Mouse (Mus musculus): ENCODE data around the gene Omg. TPM values are rescaled to one million over a fixed set of nuclear protein-coding genes. Genes with fewer than 3 reads are reported as not detected.
A peak's percentile ranks its signal among the peaks of the same experiment; 100 is the strongest.

Omg gene
- 0.06 and 0.08 TPM in 2 replicates for polyA plus RNA-seq (2015; fragmentation: Nextera tagmentation; extraction: Ambion mirVana)

DNA sequence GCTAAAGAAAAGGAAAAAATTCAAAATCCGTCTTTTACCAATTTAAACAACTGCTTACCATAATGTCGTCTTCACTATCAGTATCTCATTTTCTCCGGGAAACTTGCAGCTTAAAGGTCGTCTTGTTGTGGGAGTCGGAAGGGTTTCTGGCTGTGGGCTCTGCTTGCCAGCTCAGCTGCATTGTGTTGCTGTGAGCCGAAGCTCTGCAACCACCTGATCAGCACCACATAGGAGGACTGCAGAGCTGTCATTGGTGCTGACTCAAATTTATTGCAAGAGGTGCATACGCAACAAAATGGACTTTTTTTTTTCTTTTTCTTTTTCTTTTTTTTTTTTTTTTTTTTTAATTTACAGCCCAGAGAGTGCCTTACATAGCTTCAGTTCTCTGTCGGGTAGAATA is at the start of gene Omg:
Omg (minus strand) TSS at position 240 of the 400 bp plus-strand sequence.
- no peak for ATAC-seq (replicated peaks; ENCODE audit: extremely low read depth, insufficient read depth, low FRiP score)
- Histone ChIP-seq H3K4me3 (ENCODE audit: low read length) (no peak within 1 kb of the TSS), H3K4me1 (ENCODE audit: control insufficient read depth, insufficient read depth, low read length) (no peaks in the 10 kb centered on the region), H3K27ac (ENCODE audit: low read length) (no peak within 1 kb of the TSS), H3K36me3 (ENCODE audit: control insufficient read depth, insufficient read depth) (no peaks in the 10 kb centered on the region), H3K4me2 (ENCODE audit: low read depth, low read length) (no peak within 1 kb of the TSS), H3K9ac (ENCODE audit: low read length) (no peak within 1 kb of the TSS), H3K27me3 (ENCODE audit: control insufficient read depth, insufficient read depth, low read length) (no peaks in the 10 kb centered on the region), H3K9me3 (replicated peaks; ENCODE audit: control insufficient read depth, low read length) (no peaks in the 10 kb centered on the region)
- WGBS = 55% methylated on average over 8 of the region's 8 CpGs

DNA sequence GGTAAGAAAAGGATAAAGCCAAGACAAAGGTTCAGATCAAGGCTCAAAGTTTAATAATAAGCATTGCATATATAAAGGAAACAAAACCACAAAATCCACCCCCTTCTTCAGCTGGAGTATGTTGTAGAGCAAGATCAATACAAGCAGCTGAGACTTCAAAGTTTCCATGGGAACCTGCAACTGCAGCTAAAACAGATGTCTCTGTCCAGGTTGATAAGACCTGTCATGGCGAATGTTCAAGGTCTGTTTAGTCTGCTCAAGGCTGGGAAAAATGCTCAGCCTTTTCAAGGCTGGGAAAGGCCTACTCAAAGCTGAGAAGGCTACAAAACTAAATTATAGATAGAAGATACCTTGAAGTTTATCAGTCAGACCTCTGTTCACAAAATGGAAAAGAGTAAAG is 48.7 kb upstream of the Omg start:
- no peak for ATAC-seq (replicated peaks; ENCODE audit: extremely low read depth, insufficient read depth, low FRiP score)
- Histone ChIP-seq H3K4me1 (ENCODE audit: control insufficient read depth, insufficient read depth, low read length) (no peaks in the 10 kb centered on the region), H3K27ac (ENCODE audit: low read length) (no peak overlapping the region), H3K27me3 (ENCODE audit: control insufficient read depth, insufficient read depth, low read length) (no peaks in the 10 kb centered on the region), H3K9ac (ENCODE audit: low read length) (no peak overlapping the region), H3K9me3 (replicated peaks; ENCODE audit: control insufficient read depth, low read length) (no peaks in the 10 kb centered on the region), H3K4me3 (ENCODE audit: low read length) (no peak overlapping the region), H3K36me3 (ENCODE audit: control insufficient read depth, insufficient read depth) (peaks cover 35% of the 10 kb centered on the region), H3K4me2 (ENCODE audit: low read depth, low read length) (no peak overlapping the region)
- 57% methylated on average over 1 of the region's 1 CpGs for WGBS

DNA sequence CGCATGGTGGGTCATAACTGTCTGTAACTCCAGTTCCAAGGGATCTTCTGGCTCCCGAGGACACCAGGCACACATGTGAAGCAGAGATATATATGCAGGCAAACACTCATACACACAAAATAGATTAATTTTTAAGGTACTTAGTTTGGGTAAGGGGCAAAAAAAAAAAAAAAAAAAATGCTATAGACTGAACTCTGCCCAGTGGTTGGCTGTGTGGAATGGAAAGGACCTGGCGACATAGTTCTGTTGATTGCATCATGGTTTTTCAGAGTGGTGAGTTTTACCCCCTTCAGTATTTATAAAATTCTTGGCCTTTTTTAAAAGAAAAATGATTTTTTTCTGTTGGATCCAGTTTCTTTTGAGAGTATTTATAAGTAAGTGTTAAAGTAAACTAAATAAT is 32.4 kb upstream of the Omg start:
- peaks cover 21% of the 10 kb centered on the region for H3K4me1 ChIP-seq (ENCODE audit: control insufficient read depth, insufficient read depth, low read length)
- 91% methylated on average over 3 of the region's 3 CpGs for WGBS
- H3K9ac ChIP-seq (ENCODE audit: low read length) = no peak overlapping the region
- no peaks in the 10 kb centered on the region for H3K27me3 ChIP-seq (ENCODE audit: control insufficient read depth, insufficient read depth, low read length)
- no peaks in the 10 kb centered on the region; the same call in 1 of the 2 replicates for H3K36me3 ChIP-seq (ENCODE audit: control insufficient read depth, insufficient read depth)
- H3K4me3 ChIP-seq (ENCODE audit: low read length) = no peak overlapping the region
- no peak overlapping the region for H3K27ac ChIP-seq (ENCODE audit: low read length)
- H3K9me3 ChIP-seq (replicated peaks; ENCODE audit: control insufficient read depth, low read length) = no peaks in the 10 kb centered on the region
- no peak for ATAC-seq (replicated peaks; ENCODE audit: extremely low read depth, insufficient read depth, low FRiP score)
- no peak overlapping the region for H3K4me2 ChIP-seq (ENCODE audit: low read depth, low read length)

DNA sequence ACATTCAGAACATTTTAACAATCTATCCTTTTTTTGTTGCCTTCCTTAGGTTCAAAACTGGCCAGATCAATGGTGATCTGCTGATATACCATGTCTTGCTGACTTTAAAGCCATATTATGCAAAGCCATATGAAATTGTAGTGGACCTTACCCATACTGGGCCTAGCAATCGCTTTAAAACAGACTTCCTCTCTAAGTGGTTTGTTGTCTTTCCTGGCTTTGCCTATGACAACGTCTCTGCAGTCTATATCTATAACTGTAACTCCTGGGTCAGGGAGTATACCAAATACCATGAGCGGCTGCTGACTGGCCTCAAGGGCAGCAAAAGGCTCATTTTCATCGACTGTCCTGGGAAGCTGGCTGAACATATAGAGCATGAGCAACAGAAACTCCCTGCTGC is 31.7 kb upstream of the Omg start:
- Histone ChIP-seq H3K9ac (ENCODE audit: low read length) (no peak overlapping the region), H3K4me1 (ENCODE audit: control insufficient read depth, insufficient read depth, low read length) (peaks cover 21% of the 10 kb centered on the region), H3K4me2 (ENCODE audit: low read depth, low read length) (no peak overlapping the region), H3K9me3 (replicated peaks; ENCODE audit: control insufficient read depth, low read length) (no peaks in the 10 kb centered on the region), H3K27ac (ENCODE audit: low read length) (no peak overlapping the region), H3K27me3 (ENCODE audit: control insufficient read depth, insufficient read depth, low read length) (no peaks in the 10 kb centered on the region), H3K36me3 (ENCODE audit: control insufficient read depth, insufficient read depth) (no peaks in the 10 kb centered on the region; the same call in 1 of the 2 replicates), H3K4me3 (ENCODE audit: low read length) (no peak overlapping the region)
- no peak for ATAC-seq (replicated peaks; ENCODE audit: extremely low read depth, insufficient read depth, low FRiP score)
- 74% methylated on average over 4 of the region's 4 CpGs for WGBS

DNA sequence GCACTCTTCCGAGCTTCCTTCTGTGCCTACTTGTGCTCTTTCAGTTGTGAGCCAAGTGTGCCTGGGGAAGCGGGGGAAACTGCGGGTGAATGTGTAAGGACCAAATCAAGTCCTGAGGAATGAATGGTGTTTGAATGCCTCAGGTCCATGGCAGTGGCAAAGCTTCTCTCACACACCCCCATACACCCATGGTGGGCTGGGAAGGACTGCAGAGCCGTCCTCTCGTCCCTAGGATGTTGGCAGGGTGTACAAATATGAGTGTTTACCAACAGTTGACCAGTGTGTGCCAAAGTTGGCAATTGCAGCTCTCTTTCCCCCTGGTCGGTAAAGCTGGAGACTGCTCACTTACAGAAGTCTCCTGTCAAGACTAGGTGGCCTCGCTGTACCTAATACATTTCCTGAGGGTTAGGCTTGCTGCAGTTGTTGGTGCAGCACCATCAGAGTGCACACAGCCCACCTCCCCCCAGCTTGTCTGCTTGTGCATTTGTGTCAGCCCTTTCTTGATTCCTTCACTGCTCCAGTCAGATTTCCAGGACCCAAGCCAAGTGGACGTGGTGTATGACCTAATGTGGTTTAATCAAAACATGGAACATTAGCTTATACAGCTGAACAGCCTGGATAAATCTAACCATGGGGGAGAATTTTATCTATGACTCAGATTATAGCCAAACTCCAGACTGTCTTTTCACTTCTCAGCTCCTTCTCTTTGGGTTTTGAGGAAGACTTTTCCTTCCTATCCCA is 30.2 kb upstream of the Omg start:
- Histone ChIP-seq H3K27me3 (ENCODE audit: control insufficient read depth, insufficient read depth, low read length) (no peaks in the 10 kb centered on the region), H3K9ac (ENCODE audit: low read length) (no peak overlapping the region), H3K4me1 (ENCODE audit: control insufficient read depth, insufficient read depth, low read length) (peaks cover 21% of the 10 kb centered on the region), H3K4me3 (ENCODE audit: low read length) (no peak overlapping the region), H3K36me3 (ENCODE audit: control insufficient read depth, insufficient read depth) (no peaks in the 10 kb centered on the region; the same call in 1 of the 2 replicates), H3K9me3 (replicated peaks; ENCODE audit: control insufficient read depth, low read length) (no peaks in the 10 kb centered on the region), H3K4me2 (ENCODE audit: low read depth, low read length) (no peak overlapping the region), H3K27ac (ENCODE audit: low read length) (peak overlapping the region; percentile 32)
- ATAC-seq (replicated peaks; ENCODE audit: extremely low read depth, insufficient read depth, low FRiP score) = 0 out of 2 replicates have a peak, but pooled peaks have one; percentile 29
- WGBS = 63% methylated on average over 8 of the region's 8 CpGs

DNA sequence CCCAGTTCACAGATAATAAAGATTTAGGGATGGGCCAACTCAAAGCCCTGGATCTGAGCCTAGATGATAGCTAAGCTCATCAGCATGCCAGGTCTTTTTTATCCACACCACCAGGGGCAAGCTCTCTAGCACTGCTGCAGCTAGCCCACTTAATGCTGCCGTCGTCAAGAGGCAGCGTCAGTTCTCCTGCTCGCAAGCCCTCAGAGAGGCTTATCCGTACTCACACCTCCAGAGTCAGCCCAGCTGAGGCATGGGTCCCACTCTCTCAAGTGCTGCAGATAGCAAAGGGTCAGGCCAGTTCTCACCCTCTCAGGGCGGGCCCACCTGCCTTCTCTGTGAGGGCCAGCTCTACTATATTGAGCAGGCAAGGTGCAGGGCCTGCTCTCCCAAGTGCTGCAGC is 29.4 kb upstream of the Omg start:
- H3K4me1 ChIP-seq (ENCODE audit: control insufficient read depth, insufficient read depth, low read length) = peaks cover 21% of the 10 kb centered on the region
- H3K9ac ChIP-seq (ENCODE audit: low read length) = no peak overlapping the region
- ATAC-seq (replicated peaks; ENCODE audit: extremely low read depth, insufficient read depth, low FRiP score) = peak; percentile 55
- H3K4me2 ChIP-seq (ENCODE audit: low read depth, low read length) = no peak overlapping the region
- WGBS = 28% methylated on average over 6 of the region's 6 CpGs
- H3K36me3 ChIP-seq (ENCODE audit: control insufficient read depth, insufficient read depth) = no peaks in the 10 kb centered on the region; the same call in none of the 2 replicates
- no peaks in the 10 kb centered on the region for H3K27me3 ChIP-seq (ENCODE audit: control insufficient read depth, insufficient read depth, low read length)
- H3K9me3 ChIP-seq (replicated peaks; ENCODE audit: control insufficient read depth, low read length) = no peaks in the 10 kb centered on the region
- no peak overlapping the region for H3K4me3 ChIP-seq (ENCODE audit: low read length)
- H3K27ac ChIP-seq (ENCODE audit: low read length) = peak overlapping the region; percentile 18; the same call in 1 of the 2 replicates

DNA sequence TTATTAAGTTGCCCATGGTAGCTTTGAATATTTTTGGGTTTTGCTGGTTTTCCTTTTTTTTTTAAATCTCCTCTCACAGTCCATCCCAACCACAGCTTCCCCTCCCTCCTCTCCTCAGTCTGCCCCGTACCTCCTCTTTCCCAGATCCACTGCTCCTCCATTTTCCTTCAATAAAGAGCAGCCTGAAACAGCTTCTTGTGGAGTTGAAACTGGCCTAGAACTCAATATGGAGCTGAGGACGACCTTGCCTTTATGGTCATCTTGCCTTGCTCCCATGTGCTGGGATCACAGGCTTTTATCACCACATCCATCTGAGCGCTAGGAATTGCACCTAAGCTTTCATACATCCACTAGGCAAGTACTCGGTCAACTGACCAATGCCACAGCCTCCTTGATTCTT is 27.6 kb upstream of the Omg start:
- ATAC-seq (replicated peaks; ENCODE audit: extremely low read depth, insufficient read depth, low FRiP score) = no peak
- Histone ChIP-seq H3K4me1 (ENCODE audit: control insufficient read depth, insufficient read depth, low read length) (peaks cover 31% of the 10 kb centered on the region), H3K4me3 (ENCODE audit: low read length) (no peak overlapping the region), H3K9me3 (replicated peaks; ENCODE audit: control insufficient read depth, low read length) (no peaks in the 10 kb centered on the region), H3K4me2 (ENCODE audit: low read depth, low read length) (no peak overlapping the region), H3K9ac (ENCODE audit: low read length) (no peak overlapping the region), H3K27me3 (ENCODE audit: control insufficient read depth, insufficient read depth, low read length) (no peaks in the 10 kb centered on the region), H3K27ac (ENCODE audit: low read length) (no peak overlapping the region), H3K36me3 (ENCODE audit: control insufficient read depth, insufficient read depth) (no peaks in the 10 kb centered on the region; the same call in 1 of the 2 replicates)
- WGBS = 92% methylated on average over 4 of the region's 4 CpGs

DNA sequence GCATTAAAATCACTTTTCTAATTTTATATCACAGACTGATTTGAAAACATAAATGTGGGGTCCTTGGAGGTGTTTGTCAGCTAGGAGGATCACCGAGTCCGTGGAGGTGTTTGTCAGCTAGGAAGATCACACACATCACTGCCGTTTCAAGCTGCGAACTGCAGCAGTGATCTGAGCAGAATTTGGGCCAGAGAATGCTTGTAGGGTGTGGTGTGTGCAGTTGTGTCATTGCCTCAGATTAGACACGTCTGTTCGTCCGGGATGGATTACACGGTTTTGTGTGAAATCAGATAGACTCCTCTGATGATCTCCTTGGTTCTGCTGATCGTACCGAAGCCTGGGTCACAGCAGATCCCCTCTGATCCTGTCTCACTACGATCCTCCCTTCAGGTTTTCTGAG is 26.9 kb upstream of the Omg start:
- Histone ChIP-seq H3K9me3 (replicated peaks; ENCODE audit: control insufficient read depth, low read length) (no peaks in the 10 kb centered on the region), H3K27me3 (ENCODE audit: control insufficient read depth, insufficient read depth, low read length) (no peaks in the 10 kb centered on the region), H3K4me1 (ENCODE audit: control insufficient read depth, insufficient read depth, low read length) (peaks cover 31% of the 10 kb centered on the region), H3K4me2 (ENCODE audit: low read depth, low read length) (no peak overlapping the region), H3K36me3 (ENCODE audit: control insufficient read depth, insufficient read depth) (no peaks in the 10 kb centered on the region; the same call in 1 of the 2 replicates), H3K9ac (ENCODE audit: low read length) (no peak overlapping the region), H3K4me3 (ENCODE audit: low read length) (no peak overlapping the region), H3K27ac (ENCODE audit: low read length) (no peak overlapping the region)
- ATAC-seq (replicated peaks; ENCODE audit: extremely low read depth, insufficient read depth, low FRiP score) = no peak
- 83% methylated on average over 11 of the region's 11 CpGs for WGBS

DNA sequence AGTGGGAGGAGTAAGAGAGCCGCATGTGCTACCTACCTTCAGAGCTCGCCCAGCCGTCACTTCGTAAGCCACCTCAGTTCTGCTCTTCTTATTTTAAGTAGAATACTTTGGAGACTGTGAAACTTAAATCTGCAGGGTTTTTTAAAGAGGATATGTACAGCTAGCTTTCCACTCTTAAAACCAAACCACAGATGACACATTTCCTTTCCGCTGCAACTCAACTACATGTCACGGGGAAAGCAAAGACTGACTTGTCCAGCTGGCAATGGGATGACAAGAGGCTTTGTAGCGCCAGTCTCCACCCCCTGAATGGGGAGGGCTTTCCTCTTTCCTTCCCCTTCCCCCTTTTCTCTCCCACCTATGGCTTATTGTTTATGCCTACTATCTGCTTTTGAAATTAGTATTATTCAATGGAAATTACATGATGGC is 26.5 kb upstream of the Omg start, which contains the start of the genes Evi2 and Evi2a:
Evi2 (minus strand) TSS at position 257 of the 429 bp plus-strand sequence.
Evi2a (minus strand) TSS at position 277 of the 429 bp plus-strand sequence.
- no peak within 1 kb of the TSS for H3K27ac ChIP-seq (ENCODE audit: low read length)
- H3K27me3 ChIP-seq (ENCODE audit: control insufficient read depth, insufficient read depth, low read length) = no peaks in the 10 kb centered on the region
- H3K4me1 ChIP-seq (ENCODE audit: control insufficient read depth, insufficient read depth, low read length) = peaks cover 31% of the 10 kb centered on the region
- no peak within 1 kb of the TSS for H3K4me3 ChIP-seq (ENCODE audit: low read length)
- H3K4me2 ChIP-seq (ENCODE audit: low read depth, low read length) = no peak within 1 kb of the TSS
- H3K9me3 ChIP-seq (replicated peaks; ENCODE audit: control insufficient read depth, low read length) = no peaks in the 10 kb centered on the region
- no peaks in the 10 kb centered on the region; the same call in 1 of the 2 replicates for H3K36me3 ChIP-seq (ENCODE audit: control insufficient read depth, insufficient read depth)
- no peak for ATAC-seq (replicated peaks; ENCODE audit: extremely low read depth, insufficient read depth, low FRiP score)
- WGBS = 79% methylated on average over 7 of the region's 7 CpGs
- no peak within 1 kb of the TSS for H3K9ac ChIP-seq (ENCODE audit: low read length)

Data from heart, embryonic 16.5 days (tissue).